Mouse (Mus musculus): Measurements from ENCODE around the gene A830031A19Rik. TPM values are rescaled to one million over a fixed set of nuclear protein-coding genes. Genes with fewer than 3 reads are reported as not detected.
A peak's percentile ranks its signal among the peaks of the same experiment; 100 is the strongest.

Gene A830031A19Rik
- polyA plus RNA-seq, 1 experiment from 2014 or later = not detected

GRCm38 (mm10) chr11:24062495-24063096 lies 12.3 kb downstream of the A830031A19Rik start:
- Histone ChIP-seq H3K27ac (replicated peaks; ENCODE audit: low read depth, low read length) (no peak overlapping the region), H3K4me3 (ENCODE audit: low read depth, low read length) (no peak overlapping the region), H3K4me1 (ENCODE audit: control insufficient read depth, insufficient read depth, low read length) (peaks cover 16% of the 10 kb centered on the region), H3K9me3 (ENCODE audit: control insufficient read depth, low read length) (no peaks in the 10 kb centered on the region), H3K27me3 (ENCODE audit: control insufficient read depth, insufficient read depth, low read length) (no peaks in the 10 kb centered on the region), H3K36me3 (ENCODE audit: control insufficient read depth, insufficient read depth, low read length) (no peaks in the 10 kb centered on the region), H3K9ac (ENCODE audit: low read length) (no peak overlapping the region), H3K4me2 (ENCODE audit: low read depth, severe bottlenecking) (peak overlapping the region; percentile 3; the same call in 1 of the 2 replicates)
- DNase-seq (ENCODE audit: low spot score) = peak; percentile 52
- no peak for ATAC-seq (ENCODE audit: insufficient number of reproducible peaks, low FRiP score, low TSS enrichment, low read depth)
- WGBS = 8% methylated on average over 9 of the region's 9 CpGs

GRCm38 (mm10) chr11:24061819-24062218 lies 13.0 kb downstream of the A830031A19Rik start:
- Histone ChIP-seq H3K4me3 (ENCODE audit: low read depth, low read length) (peak overlapping the region; percentile 12; the same call in 1 of the 2 replicates), H3K9me3 (ENCODE audit: control insufficient read depth, low read length) (no peaks in the 10 kb centered on the region), H3K27ac (replicated peaks; ENCODE audit: low read depth, low read length) (no peak overlapping the region), H3K36me3 (ENCODE audit: control insufficient read depth, insufficient read depth, low read length) (no peaks in the 10 kb centered on the region), H3K4me2 (ENCODE audit: low read depth, severe bottlenecking) (peak overlapping the region; percentile 63), H3K4me1 (ENCODE audit: control insufficient read depth, insufficient read depth, low read length) (peaks cover 16% of the 10 kb centered on the region), H3K9ac (ENCODE audit: low read length) (no peak overlapping the region), H3K27me3 (ENCODE audit: control insufficient read depth, insufficient read depth, low read length) (no peaks in the 10 kb centered on the region)
- ATAC-seq (ENCODE audit: insufficient number of reproducible peaks, low FRiP score, low TSS enrichment, low read depth) = peak; percentile 68; the same call in 1 of the 2 replicates
- under 1% methylated on average over 14 of the region's 14 CpGs for WGBS
- DNase-seq (ENCODE audit: low spot score) = peak; percentile 65

- H3K27me3 ChIP-seq (ENCODE audit: control insufficient read depth, insufficient read depth, low read length) = no peaks in the 10 kb centered on the region
- peak; percentile 46 for DNase-seq (ENCODE audit: low spot score)
Observed at GRCm38 (mm10) chr11:24060428-24060827, 14.4 kb downstream of the A830031A19Rik start.

GRCm38 (mm10) chr11:24059137-24059536 lies 15.7 kb downstream of the A830031A19Rik start:
- ATAC-seq (ENCODE audit: insufficient number of reproducible peaks, low FRiP score, low TSS enrichment, low read depth) (no peak), DNase-seq (ENCODE audit: low spot score) (no peak)
- no peak overlapping the region for H3K4me2 ChIP-seq (ENCODE audit: low read depth, severe bottlenecking)
- H3K4me3 ChIP-seq (ENCODE audit: low read depth, low read length) = no peak overlapping the region
- no peaks in the 10 kb centered on the region for H3K36me3 ChIP-seq (ENCODE audit: control insufficient read depth, insufficient read depth, low read length)
- WGBS = 3% methylated on average over 1 of the region's 1 CpGs
- no peak overlapping the region for H3K27ac ChIP-seq (replicated peaks; ENCODE audit: low read depth, low read length)
- no peak overlapping the region for H3K9ac ChIP-seq (ENCODE audit: low read length)
- peaks cover 16% of the 10 kb centered on the region for H3K4me1 ChIP-seq (ENCODE audit: control insufficient read depth, insufficient read depth, low read length)
- no peaks in the 10 kb centered on the region for H3K9me3 ChIP-seq (ENCODE audit: control insufficient read depth, low read length)
- no peaks in the 10 kb centered on the region for H3K27me3 ChIP-seq (ENCODE audit: control insufficient read depth, insufficient read depth, low read length)

More at GRCm38 (mm10) chr11:24060428-24060827, 14.4 kb downstream of the A830031A19Rik start:
- 0% methylated on average over 5 of the region's 5 CpGs for WGBS
- ATAC-seq (ENCODE audit: insufficient number of reproducible peaks, low FRiP score, low TSS enrichment, low read depth) = no peak
- no peak overlapping the region for H3K27ac ChIP-seq (replicated peaks; ENCODE audit: low read depth, low read length)
- no peak overlapping the region for H3K4me3 ChIP-seq (ENCODE audit: low read depth, low read length)
- peak overlapping the region; percentile 43 for H3K4me2 ChIP-seq (ENCODE audit: low read depth, severe bottlenecking)
- no peaks in the 10 kb centered on the region for H3K9me3 ChIP-seq (ENCODE audit: control insufficient read depth, low read length)
- no peak overlapping the region for H3K9ac ChIP-seq (ENCODE audit: low read length)
- H3K4me1 ChIP-seq (ENCODE audit: control insufficient read depth, insufficient read depth, low read length) = peaks cover 16% of the 10 kb centered on the region
- no peaks in the 10 kb centered on the region for H3K36me3 ChIP-seq (ENCODE audit: control insufficient read depth, insufficient read depth, low read length)

GRCm38 (mm10) chr11:24052882-24053281 lies 22.0 kb downstream of the A830031A19Rik start:
- H3K4me3 ChIP-seq (ENCODE audit: low read depth, low read length) = no peak overlapping the region
- no peak overlapping the region for H3K27ac ChIP-seq (replicated peaks; ENCODE audit: low read depth, low read length)
- H3K4me1 ChIP-seq (ENCODE audit: control insufficient read depth, insufficient read depth, low read length) = 0 out of 2 replicates have a peak, but pooled peaks cover 4% of the 10 kb centered on the region
- peak; percentile 51 for DNase-seq (ENCODE audit: low spot score)
- H3K9me3 ChIP-seq (ENCODE audit: control insufficient read depth, low read length) = no peaks in the 10 kb centered on the region
- no peaks in the 10 kb centered on the region for H3K27me3 ChIP-seq (ENCODE audit: control insufficient read depth, insufficient read depth, low read length)
- H3K36me3 ChIP-seq (ENCODE audit: control insufficient read depth, insufficient read depth, low read length) = no peaks in the 10 kb centered on the region
- ATAC-seq (ENCODE audit: insufficient number of reproducible peaks, low FRiP score, low TSS enrichment, low read depth) = no peak
- no peak overlapping the region for H3K9ac ChIP-seq (ENCODE audit: low read length)
- no peak overlapping the region for H3K4me2 ChIP-seq (ENCODE audit: low read depth, severe bottlenecking)
- WGBS = 55% methylated on average over 6 of the region's 6 CpGs

- no peak for DNase-seq (ENCODE audit: low spot score)
- Histone ChIP-seq H3K4me1 (ENCODE audit: control insufficient read depth, insufficient read depth, low read length) (0 out of 2 replicates have a peak, but pooled peaks cover 4% of the 10 kb centered on the region), H3K4me3 (ENCODE audit: low read depth, low read length) (no peak overlapping the region), H3K27ac (replicated peaks; ENCODE audit: low read depth, low read length) (no peak overlapping the region), H3K36me3 (ENCODE audit: control insufficient read depth, insufficient read depth, low read length) (no peaks in the 10 kb centered on the region), H3K9me3 (ENCODE audit: control insufficient read depth, low read length) (no peaks in the 10 kb centered on the region), H3K4me2 (ENCODE audit: low read depth, severe bottlenecking) (no peak overlapping the region; the same call in 1 of the 2 replicates), H3K27me3 (ENCODE audit: control insufficient read depth, insufficient read depth, low read length) (no peaks in the 10 kb centered on the region), H3K9ac (ENCODE audit: low read length) (no peak overlapping the region)
- ATAC-seq (ENCODE audit: insufficient number of reproducible peaks, low FRiP score, low TSS enrichment, low read depth) = no peak
- 79% methylated on average over 11 of the region's 11 CpGs for WGBS
Observed at GRCm38 (mm10) chr11:24050032-24050757, 24.7 kb downstream of the A830031A19Rik start.

- Histone ChIP-seq H3K27me3 (ENCODE audit: control insufficient read depth, insufficient read depth, low read length) (no peaks in the 10 kb centered on the region), H3K4me1 (ENCODE audit: control insufficient read depth, insufficient read depth, low read length) (0 out of 2 replicates have a peak, but pooled peaks cover 4% of the 10 kb centered on the region), H3K4me2 (ENCODE audit: low read depth, severe bottlenecking) (peak overlapping the region; percentile 55), H3K9ac (ENCODE audit: low read length) (peak overlapping the region; percentile 78), H3K36me3 (ENCODE audit: control insufficient read depth, insufficient read depth, low read length) (no peaks in the 10 kb centered on the region), H3K4me3 (ENCODE audit: low read depth, low read length) (peak overlapping the region; percentile 32), H3K27ac (replicated peaks; ENCODE audit: low read depth, low read length) (no peak overlapping the region; the same call in 1 of the 2 replicates), H3K9me3 (ENCODE audit: control insufficient read depth, low read length) (no peaks in the 10 kb centered on the region)
- ATAC-seq (ENCODE audit: insufficient number of reproducible peaks, low FRiP score, low TSS enrichment, low read depth) (peak; percentile 80), DNase-seq (ENCODE audit: low spot score) (peak; percentile 96)
- WGBS = 5% methylated on average over 28 of the region's 28 CpGs
Observed at GRCm38 (mm10) chr11:24049226-24050031, 25.4 kb downstream of the A830031A19Rik start.

- 80% methylated on average over 6 of the region's 6 CpGs for WGBS
- Histone ChIP-seq H3K27me3 (ENCODE audit: control insufficient read depth, insufficient read depth, low read length) (no peaks in the 10 kb centered on the region), H3K36me3 (ENCODE audit: control insufficient read depth, insufficient read depth, low read length) (no peaks in the 10 kb centered on the region; the same call in 1 of the 2 replicates), H3K4me3 (ENCODE audit: low read depth, low read length) (no peak overlapping the region), H3K9ac (ENCODE audit: low read length) (no peak overlapping the region), H3K9me3 (ENCODE audit: control insufficient read depth, low read length) (no peaks in the 10 kb centered on the region), H3K27ac (replicated peaks; ENCODE audit: low read depth, low read length) (no peak overlapping the region), H3K4me1 (ENCODE audit: control insufficient read depth, insufficient read depth, low read length) (no peaks in the 10 kb centered on the region), H3K4me2 (ENCODE audit: low read depth, severe bottlenecking) (no peak overlapping the region)
- DNase-seq (ENCODE audit: low spot score) = no peak
- no peak for ATAC-seq (ENCODE audit: insufficient number of reproducible peaks, low FRiP score, low TSS enrichment, low read depth)
Observed at GRCm38 (mm10) chr11:24044025-24044424, 30.8 kb downstream of the A830031A19Rik start.
